Mouse (Mus musculus): ENCODE results near the gene Ralgapb.

- TF ChIP-seq POLR2A (IDR thresholded peaks at IDR 0.05; ENCODE audit: extremely low read depth, insufficient read depth, low read length): no peak
- TF ChIP-seq CTCF (IDR thresholded peaks at IDR 0.05; ENCODE audit: extremely low read depth, insufficient read depth, low read length): no peak
Observed at GRCm38 (mm10) chr2:158373061-158373460, 36.6 kb upstream of the Ralgapb start.

Measured in cortical plate, adult 2 months (tissue).